Comparison of ENCODE assay signal across 9 mouse cellular contexts in genomic region chr14:27029771-27030173, GRCm38 (mm10). TPM values are rescaled to one million over a fixed set of nuclear protein-coding genes. Genes with fewer than 3 reads are reported as not detected.
A peak's percentile ranks its signal among the peaks of the same experiment; 100 is the strongest.
DNase-seq lines count a peak whose midpoint lies in the region; ATAC-seq and TF ChIP-seq lines count a peak whose summit lies in the region.
"Had no signal": no experiment of that assay in that cellular context is flagged by ENCODE, and none has a peak within 500 bp of the region (broad histone marks: within the 10 kb centered on the region; RNA-seq: fewer than 3 reads in every experiment).

No protein-coding gene starts in this region.

- H3K9ac ChIP-seq in heart, embryonic 13.5 days = no peak overlapping the region
- H3K9ac ChIP-seq in lung, embryonic 14.5 days = no peak overlapping the region

- peaks cover 8% of the 10 kb centered on the region for H3K4me1 ChIP-seq in heart, embryonic 13.5 days
- H3K4me1 ChIP-seq in lung, embryonic 14.5 days (ENCODE audit: insufficient read depth) = no peaks in the 10 kb centered on the region

- TF ChIP-seq CTCF in lung, embryonic 14.5 days (IDR thresholded peaks at IDR 0.05; ENCODE audit: low read depth) = peak; percentile 81

- peak overlapping the region; percentile 55 for H3K4me2 ChIP-seq in heart, embryonic 13.5 days
- no peak overlapping the region for H3K4me2 ChIP-seq in lung, embryonic 14.5 days

- H3K27ac ChIP-seq in heart, embryonic 13.5 days (replicated peaks) = no peak overlapping the region
- H3K27ac ChIP-seq in lung, embryonic 14.5 days (ENCODE audit: low read depth) = no peak overlapping the region

- no peak overlapping the region for H3K4me3 ChIP-seq in heart, embryonic 13.5 days
- no peak overlapping the region for H3K4me3 ChIP-seq in lung, embryonic 14.5 days (ENCODE audit: low read depth, low read length)

- peak; percentile 40 for DNase-seq in T-cell, adult 2 months (ENCODE audit: low spot score)
- peak; percentile 91 for DNase-seq in embryo, embryonic 10 days (ENCODE audit: low spot score)
- peak; percentile 65 for DNase-seq in kidney, postnatal 10 days
- DNase-seq in lung, embryonic 14.5 days = peak; percentile 95
- DNase-seq in retina, embryonic 14.5 days (ENCODE audit: low spot score) = peak; percentile 90
- no peak for DNase-seq in urinary bladder, postnatal 10 days (ENCODE audit: low spot score)

- 2% methylated on average over 15 of the region's 15 CpGs for WGBS in heart, embryonic 13.5 days
- WGBS in lung, embryonic 14.5 days = 2% methylated on average over 15 of the region's 15 CpGs

- ATAC-seq in CD4-positive, CD25-positive, alpha-beta regulatory T cell, adult 4 months = peak; percentile 91
- ATAC-seq in heart, embryonic 13.5 days (ENCODE audit: extremely low read depth, insufficient number of reproducible peaks, low FRiP score, low TSS enrichment) = no peak
- peak; percentile 83 for ATAC-seq in lung, embryonic 14.5 days (ENCODE audit: insufficient read depth)

- H3K9me3 ChIP-seq in heart, embryonic 13.5 days = no peaks in the 10 kb centered on the region
- no peaks in the 10 kb centered on the region for H3K9me3 ChIP-seq in lung, embryonic 14.5 days (ENCODE audit: low read depth, low read length)

- H3K27me3 ChIP-seq in heart, embryonic 13.5 days (replicated peaks) = no peaks in the 10 kb centered on the region
- no peaks in the 10 kb centered on the region for H3K27me3 ChIP-seq in lung, embryonic 14.5 days (ENCODE audit: insufficient read depth, low read length)

- no peaks in the 10 kb centered on the region for H3K36me3 ChIP-seq in heart, embryonic 13.5 days
- no peaks in the 10 kb centered on the region for H3K36me3 ChIP-seq in lung, embryonic 14.5 days (ENCODE audit: insufficient read depth)

RNA-seq across cellular contexts. Expression of gene Il17rd, which starts 9.0 kb away (rescaled TPM):
- under 1 TPM; 0.20 TPM for polyA plus RNA-seq in CD4-positive, CD25-positive, alpha-beta regulatory T cell, adult 4 months (2017; shearing (Covaris generic))
- polyA plus RNA-seq in heart, embryonic 13.5 days (2015; fragmentation: Nextera tagmentation; extraction: Ambion mirVana) = 1.3 and 1.5 TPM in 2 replicates
- polyA plus RNA-seq in lung, embryonic 14.5 days (2014; fragmentation: Nextera tagmentation; extraction: Ambion mirVana) = 2.7 and 3.9 TPM in 2 replicates

RNA-seq across cellular contexts. Expression of gene Hesx1, which starts 35.6 kb away (rescaled TPM):
- 1 to 10 TPM in 1 of 2 experiments, not detected in 1; 1.8 TPM for polyA plus RNA-seq in CD4-positive, CD25-positive, alpha-beta regulatory T cell, adult 4 months (2017; shearing (Covaris generic))
- polyA plus RNA-seq in heart, embryonic 13.5 days (2015; fragmentation: Nextera tagmentation; extraction: Ambion mirVana) = 0.20 and 1.1 TPM in 2 replicates
- polyA plus RNA-seq in lung, embryonic 14.5 days (2014; fragmentation: Nextera tagmentation; extraction: Ambion mirVana) = not detected in 2 replicates
- polyA plus RNA-seq: large intestine, adult 2 months had no signal

RNA-seq across cellular contexts. Expression of gene Appl1, which starts 58.7 kb away (rescaled TPM):
- polyA plus RNA-seq in CD4-positive, CD25-positive, alpha-beta regulatory T cell, adult 4 months (2017; shearing (Covaris generic)) = 10 to 100 TPM; 24.3 to 49.1 TPM
- 25.7 and 31.3 TPM in 2 replicates for polyA plus RNA-seq in heart, embryonic 13.5 days (2015; fragmentation: Nextera tagmentation; extraction: Ambion mirVana)
- polyA plus RNA-seq in lung, embryonic 14.5 days (2014; fragmentation: Nextera tagmentation; extraction: Ambion mirVana) = 41.0 and 43.8 TPM in 2 replicates
